Mouse (Mus musculus) lung, adult 2 months (tissue): Measurements from ENCODE around the gene Dbndd1. TPM values are rescaled to one million over a fixed set of nuclear protein-coding genes. Genes with fewer than 3 reads are reported as not detected.

Experiments used
- DNase-seq: peaks from one replicate; pipeline ENCODE4 v3.0.0; 2022
- H3K4me1 ChIP-seq: fragments of 200-500 bp; 2 replicates; pipeline ENCODE4 v1.6.1; 2011; ENCODE audit warnings: low read length; ENCODE audit not compliant: control insufficient read depth, insufficient read depth
- H3K4me3 ChIP-seq: fragments of 200-500 bp; replicated peaks from 2 replicates; pipeline ENCODE3; 2011; ENCODE audit warnings: low read depth, mild to moderate bottlenecking, control low read depth, low read length; ENCODE audit errors: extremely low read depth
- CTCF ChIP-seq: fragments of 200-500 bp; IDR thresholded peaks from 2 replicates; pipeline ENCODE4 v1.5.1; 2011; ENCODE audit warnings: mild to moderate bottlenecking, low read length, control low read depth; ENCODE audit not compliant: insufficient read depth
- POLR2A ChIP-seq: fragments of 200-500 bp; IDR thresholded peaks from 2 replicates; pipeline ENCODE4 v1.6.1; 2011; ENCODE audit warnings: low read depth, mild to moderate bottlenecking, control low read depth, low read length, borderline replicate concordance; ENCODE audit errors: extremely low read depth
- WGBS: fragments of 180-500 bp; shearing (Covaris S2); methylation state at CpG from one replicate; pipeline ENCODE4 v1.1.7; 2018; 5-methylcytosine and 5-hydroxymethylcytosine counted together
- polyA plus RNA-seq: library from polyadenylated mRNA; depleted of rRNA; stranded (reverse); fragments of >200 nt; gene quantifications from 2 replicates; pipeline ENCODE4 v1.2.3, GENCODE M21; 2012

The Dbndd1 gene
- polyA plus RNA-seq, 1 experiment, result 2.6 TPM

- DNase-seq, result no peak
- Histone ChIP-seq H3K4me1 (peaks cover 8% of the 10 kb centered on the region; the same call in 1 of the 2 replicates), H3K4me3 (no peak overlapping the region)
- WGBS, result 36% methylated on average over 2 of the region's 2 CpGs
- no peak for TF ChIP-seq CTCF
- no peak for TF ChIP-seq POLR2A
Observed at GRCm38 (mm10) chr8:123516596-123516995, 1.3 kb upstream of the Dbndd1 start.

GRCm38 (mm10) chr8:123515540-123515897 lies 256 bp upstream of the Dbndd1 start:
- WGBS, result 2% methylated on average over 11 of the region's 11 CpGs
- Histone ChIP-seq H3K4me3 (no peak overlapping the region), H3K4me1 (peaks cover 8% of the 10 kb centered on the region; the same call in 1 of the 2 replicates)
- TF ChIP-seq CTCF (no peak), POLR2A (no peak)
- no peak for DNase-seq

GRCm38 (mm10) chr8:123514136-123514535 lies 1.1 kb downstream of the Dbndd1 start:
- WGBS, result 7% methylated on average over 9 of the region's 9 CpGs
- H3K4me1 ChIP-seq, result peaks cover 3% of the 10 kb centered on the region; the same call in 1 of the 2 replicates
- TF ChIP-seq CTCF, result no peak
- no peak for TF ChIP-seq POLR2A
- H3K4me3 ChIP-seq, result no peak overlapping the region
- no peak for DNase-seq

- WGBS, result 71% methylated on average over 5 of the region's 5 CpGs
- H3K4me3 ChIP-seq, result no peak overlapping the region
- H3K4me1 ChIP-seq, result no peaks in the 10 kb centered on the region
- TF ChIP-seq POLR2A, result no peak
- no peak for TF ChIP-seq CTCF
- DNase-seq, result no peak
Observed at GRCm38 (mm10) chr8:123510819-123511218, 4.4 kb downstream of the Dbndd1 start.

GRCm38 (mm10) chr8:123507153-123507552 lies 8.1 kb downstream of the Dbndd1 start:
- 95% methylated on average over 5 of the region's 5 CpGs for WGBS
- TF ChIP-seq POLR2A (no peak), CTCF (no peak)

GRCm38 (mm10) chr8:123505695-123506094 lies 9.6 kb downstream of the Dbndd1 start:
- TF ChIP-seq POLR2A (no peak), CTCF (no peak)
- no peak for DNase-seq
- 77% methylated on average over 9 of the region's 9 CpGs for WGBS
- no peak overlapping the region for H3K4me3 ChIP-seq
- no peaks in the 10 kb centered on the region for H3K4me1 ChIP-seq

More at GRCm38 (mm10) chr8:123507153-123507552, 8.1 kb downstream of the Dbndd1 start:
- no peak for DNase-seq
- no peak overlapping the region for H3K4me3 ChIP-seq
- H3K4me1 ChIP-seq, result no peaks in the 10 kb centered on the region

GRCm38 (mm10) chr8:123505267-123505666 lies 10.0 kb downstream of the Dbndd1 start:
- no peak for DNase-seq

GRCm38 (mm10) chr8:123504591-123505195 lies 10.6 kb downstream of the Dbndd1 start:
- no peaks in the 10 kb centered on the region for H3K4me1 ChIP-seq
- TF ChIP-seq POLR2A, result no peak
- no peak for TF ChIP-seq CTCF
- 92% methylated on average over 9 of the region's 9 CpGs for WGBS
- no peak overlapping the region for H3K4me3 ChIP-seq
- no peak for DNase-seq

More at GRCm38 (mm10) chr8:123505267-123505666, 10.0 kb downstream of the Dbndd1 start:
- WGBS, result 89% methylated on average over 4 of the region's 4 CpGs
- no peak for TF ChIP-seq CTCF
- no peak for TF ChIP-seq POLR2A
- Histone ChIP-seq H3K4me1 (no peaks in the 10 kb centered on the region), H3K4me3 (no peak overlapping the region)

GRCm38 (mm10) chr8:123503801-123504467 lies 11.3 kb downstream of the Dbndd1 start:
- no peaks in the 10 kb centered on the region for H3K4me1 ChIP-seq
- no peak overlapping the region for H3K4me3 ChIP-seq
- TF ChIP-seq POLR2A (no peak), CTCF (no peak)
- DNase-seq, result no peak
- 97% methylated on average over 6 of the region's 6 CpGs for WGBS

GRCm38 (mm10) chr8:123502192-123502591 lies 13.1 kb downstream of the Dbndd1 start:
- 72% methylated on average over 5 of the region's 5 CpGs for WGBS
- Histone ChIP-seq H3K4me3 (no peak overlapping the region), H3K4me1 (no peaks in the 10 kb centered on the region)
- no peak for DNase-seq
- TF ChIP-seq POLR2A, result no peak
- no peak for TF ChIP-seq CTCF
